Mouse (Mus musculus): ENCODE results near the gene Gm6034. TPM values are rescaled to one million over a fixed set of nuclear protein-coding genes. Genes with fewer than 3 reads are reported as not detected.
"Not testable (repeated sequence)": the region's sequence is repeated elsewhere in the genome, so short reads cannot be mapped to it uniquely, and the experiment has no call there.

Gene Gm6034
- polyA plus RNA-seq, 1 experiment = not detected

DNA sequence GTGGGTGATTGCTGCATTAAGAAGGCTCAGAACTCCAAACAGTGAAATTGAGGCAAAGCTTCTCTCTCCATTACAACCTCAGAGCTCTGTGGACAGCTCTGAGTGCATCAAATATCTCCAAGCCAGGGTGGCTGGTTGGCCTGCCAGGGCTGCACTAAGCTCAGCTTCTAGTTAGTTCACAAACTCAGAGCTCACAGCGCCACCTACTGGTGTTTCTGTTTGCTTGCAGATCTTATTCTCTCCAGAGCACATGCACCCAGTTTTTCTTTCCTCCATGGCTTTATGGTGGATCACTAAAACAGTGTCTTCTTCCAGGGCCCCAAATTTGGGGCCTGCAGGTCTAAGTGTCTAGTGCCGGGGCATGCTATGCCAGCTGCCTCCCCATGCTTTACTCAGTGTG is 18.1 kb downstream of the Gm6034 start:
- Histone ChIP-seq H3K4me1 (ENCODE audit: control insufficient read depth, insufficient read depth, low read length) (no peaks in the 10 kb centered on the region), H3K27ac (ENCODE audit: control insufficient read depth, insufficient read depth, low read depth, low read length) (no peak overlapping the region)

DNA sequence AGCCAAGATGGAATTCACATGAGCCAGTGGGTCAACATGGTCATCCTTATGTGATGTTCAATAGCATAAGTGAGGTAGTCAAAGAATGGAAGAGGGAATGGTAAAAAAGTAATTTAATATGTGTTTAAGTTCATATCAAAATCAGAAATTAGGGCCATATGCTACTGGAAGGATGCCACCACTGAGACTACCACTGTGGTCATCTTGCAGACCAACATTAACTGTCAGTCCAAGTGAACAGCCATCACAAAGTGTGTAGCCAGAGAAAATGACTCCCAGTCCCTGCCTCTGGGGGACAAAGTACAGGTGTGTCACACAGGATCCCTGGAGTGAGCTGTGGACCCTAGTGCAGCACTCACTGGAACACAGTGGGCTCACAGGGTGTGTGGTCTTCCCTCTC is 39.1 kb downstream of the Gm6034 start:
- peaks cover 12% of the 10 kb centered on the region for H3K4me1 ChIP-seq (ENCODE audit: control insufficient read depth, insufficient read depth, low read length)
- H3K27ac ChIP-seq (ENCODE audit: control insufficient read depth, insufficient read depth, low read depth, low read length); H3K36me3 ChIP-seq (ENCODE audit: control insufficient read depth, insufficient read depth, low read length); H3K27me3 ChIP-seq (ENCODE audit: control insufficient read depth, insufficient read depth, low read length); H3K4me3 ChIP-seq (ENCODE audit: control insufficient read depth, low read depth, low read length): not testable (repeated sequence)

More for the DNA sequence above, 18.1 kb downstream of the Gm6034 start:
- TF ChIP-seq POLR2A (IDR thresholded peaks at IDR 0.05; ENCODE audit: control insufficient read depth, low read depth, low read length) (no peak), CTCF (IDR thresholded peaks at IDR 0.05; ENCODE audit: control insufficient read depth, insufficient read depth, insufficient replicate concordance, low read depth, low read length) (peak; percentile 43; the same call in 1 of the 2 replicates)
- Histone ChIP-seq H3K27me3 (ENCODE audit: control insufficient read depth, insufficient read depth, low read length) (no peaks in the 10 kb centered on the region), H3K36me3 (ENCODE audit: control insufficient read depth, insufficient read depth, low read length) (no peaks in the 10 kb centered on the region), H3K4me3 (ENCODE audit: control insufficient read depth, low read depth, low read length) (no peak overlapping the region)

DNA sequence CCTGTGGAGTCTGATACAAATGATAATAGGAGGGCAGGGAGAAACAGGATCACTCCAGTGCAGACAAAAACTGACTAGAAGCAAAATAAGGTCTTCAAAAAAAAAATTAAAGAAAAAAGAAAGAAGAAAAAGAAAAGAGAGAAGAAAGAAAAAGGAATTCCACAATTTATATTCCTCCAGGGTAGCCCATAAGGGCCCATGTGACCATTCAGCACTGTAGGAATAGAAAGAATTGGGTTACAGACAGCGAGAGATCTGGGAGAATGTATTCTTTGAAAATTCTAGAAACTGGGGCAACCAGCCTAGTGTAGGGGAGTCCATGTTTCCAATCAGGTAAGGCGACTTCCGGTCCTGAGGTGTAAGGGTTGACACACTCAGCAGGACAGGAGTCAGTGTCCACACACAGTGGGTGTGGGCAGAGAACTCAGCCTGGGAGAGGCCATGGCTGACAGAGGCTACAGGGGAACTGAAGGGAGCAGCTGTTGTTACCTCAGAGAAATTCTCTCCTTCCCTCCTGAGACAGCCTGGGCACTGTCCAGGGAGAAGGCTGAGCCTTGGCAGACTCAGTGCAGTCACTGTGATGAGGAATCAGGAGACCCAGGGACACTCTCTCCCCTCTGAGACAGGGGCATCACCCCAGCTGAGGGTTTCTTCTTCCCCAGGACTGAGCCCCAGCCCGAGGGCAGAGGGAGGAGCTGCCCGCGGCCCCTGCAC is 39.9 kb downstream of the Gm6034 start:
- H3K36me3 ChIP-seq (ENCODE audit: control insufficient read depth, insufficient read depth, low read length) = not testable (repeated sequence)

DNA sequence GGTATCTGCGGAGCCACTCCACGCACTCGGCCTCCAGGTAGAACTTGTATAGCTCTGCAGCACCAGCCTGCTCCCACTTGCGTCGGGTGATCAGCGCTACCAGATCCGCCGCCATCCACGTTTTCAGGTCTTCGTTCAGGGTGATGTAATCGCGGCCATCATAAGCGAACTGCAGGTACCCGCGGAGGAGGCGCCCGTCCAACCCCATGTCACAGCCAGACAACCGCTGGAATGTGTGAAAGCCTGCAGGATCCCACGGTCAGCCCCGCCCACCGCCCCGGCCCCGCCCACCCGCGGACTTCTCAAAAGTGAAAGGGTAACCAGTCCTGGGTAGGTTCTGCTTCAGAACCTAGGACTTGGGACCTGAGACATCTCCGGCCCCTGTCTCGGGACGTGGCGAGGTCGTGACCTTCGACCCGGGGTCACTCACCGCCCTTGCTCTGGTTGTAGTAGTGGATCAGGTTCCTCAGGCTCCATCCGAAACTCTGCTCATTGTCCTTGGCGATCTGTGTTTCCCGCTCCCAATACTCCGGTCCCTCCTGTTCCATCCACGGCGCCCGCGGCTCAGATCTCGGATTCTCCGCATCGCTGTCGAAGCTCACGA is 40.6 kb downstream of the Gm6034 start:
- Histone ChIP-seq H3K36me3 (ENCODE audit: control insufficient read depth, insufficient read depth, low read length) (no peaks in the 10 kb centered on the region), H3K27ac (ENCODE audit: control insufficient read depth, insufficient read depth, low read depth, low read length) (no peak overlapping the region), H3K27me3 (ENCODE audit: control insufficient read depth, insufficient read depth, low read length) (peaks cover 2% of the 10 kb centered on the region), H3K4me1 (ENCODE audit: control insufficient read depth, insufficient read depth, low read length) (peaks cover 12% of the 10 kb centered on the region), H3K4me3 (ENCODE audit: control insufficient read depth, low read depth, low read length) (peak overlapping the region; percentile 82)
- TF ChIP-seq CTCF (IDR thresholded peaks at IDR 0.05; ENCODE audit: control insufficient read depth, insufficient read depth, insufficient replicate concordance, low read depth, low read length) (no peak), POLR2A (IDR thresholded peaks at IDR 0.05; ENCODE audit: control insufficient read depth, low read depth, low read length) (no peak)

More for the DNA sequence above, 39.9 kb downstream of the Gm6034 start:
- peaks cover 12% of the 10 kb centered on the region for H3K4me1 ChIP-seq (ENCODE audit: control insufficient read depth, insufficient read depth, low read length)
- not testable (repeated sequence) for H3K4me3 ChIP-seq (ENCODE audit: control insufficient read depth, low read depth, low read length); H3K27me3 ChIP-seq (ENCODE audit: control insufficient read depth, insufficient read depth, low read length); H3K27ac ChIP-seq (ENCODE audit: control insufficient read depth, insufficient read depth, low read depth, low read length)

GRCm38 (mm10) chr17:36083870-36084451 is 41.2 kb downstream of the Gm6034 start:
- Histone ChIP-seq H3K27ac (ENCODE audit: control insufficient read depth, insufficient read depth, low read depth, low read length) (no peak overlapping the region), H3K36me3 (ENCODE audit: control insufficient read depth, insufficient read depth, low read length) (no peaks in the 10 kb centered on the region), H3K4me3 (ENCODE audit: control insufficient read depth, low read depth, low read length) (peak overlapping the region; percentile 82), H3K27me3 (ENCODE audit: control insufficient read depth, insufficient read depth, low read length) (peaks cover 2% of the 10 kb centered on the region), H3K4me1 (ENCODE audit: control insufficient read depth, insufficient read depth, low read length) (peaks cover 12% of the 10 kb centered on the region)
- TF ChIP-seq POLR2A (IDR thresholded peaks at IDR 0.05; ENCODE audit: control insufficient read depth, low read depth, low read length) (no peak), CTCF (IDR thresholded peaks at IDR 0.05; ENCODE audit: control insufficient read depth, insufficient read depth, insufficient replicate concordance, low read depth, low read length) (no peak)

GRCm38 (mm10) chr17:36085976-36086375 is 43.2 kb downstream of the Gm6034 start:
- H3K4me1 ChIP-seq (ENCODE audit: control insufficient read depth, insufficient read depth, low read length) = peaks cover 12% of the 10 kb centered on the region
- not testable (repeated sequence) for H3K4me3 ChIP-seq (ENCODE audit: control insufficient read depth, low read depth, low read length); H3K27me3 ChIP-seq (ENCODE audit: control insufficient read depth, insufficient read depth, low read length); H3K27ac ChIP-seq (ENCODE audit: control insufficient read depth, insufficient read depth, low read depth, low read length); H3K36me3 ChIP-seq (ENCODE audit: control insufficient read depth, insufficient read depth, low read length)

- H3K27me3 ChIP-seq (ENCODE audit: control insufficient read depth, insufficient read depth, low read length); H3K27ac ChIP-seq (ENCODE audit: control insufficient read depth, insufficient read depth, low read depth, low read length); H3K4me1 ChIP-seq (ENCODE audit: control insufficient read depth, insufficient read depth, low read length); H3K4me3 ChIP-seq (ENCODE audit: control insufficient read depth, low read depth, low read length); H3K36me3 ChIP-seq (ENCODE audit: control insufficient read depth, insufficient read depth, low read length): not testable (repeated sequence)
Measured at GRCm38 (mm10) chr17:36091933-36092332, 49.2 kb downstream of the Gm6034 start.

GRCm38 (mm10) chr17:36092520-36092919 is 49.8 kb downstream of the Gm6034 start:
- H3K4me1 ChIP-seq (ENCODE audit: control insufficient read depth, insufficient read depth, low read length); H3K36me3 ChIP-seq (ENCODE audit: control insufficient read depth, insufficient read depth, low read length); H3K27ac ChIP-seq (ENCODE audit: control insufficient read depth, insufficient read depth, low read depth, low read length); H3K4me3 ChIP-seq (ENCODE audit: control insufficient read depth, low read depth, low read length); H3K27me3 ChIP-seq (ENCODE audit: control insufficient read depth, insufficient read depth, low read length): not testable (repeated sequence)
